Mouse (Mus musculus) limb, embryonic 14.5 days (tissue): ENCODE data around the gene Chaf1b. TPM values are rescaled to one million over a fixed set of nuclear protein-coding genes. Genes with fewer than 3 reads are reported as not detected.

Experiments
- ATAC-seq: fragments of 200-750 bp; cut with Nextera tagmentation; 2 replicates; pipeline ENCODE4 v1.8.0; 2017; ENCODE audit warnings: low read depth, moderate number of reproducible peaks, moderate TSS enrichment; ENCODE audit not compliant: low FRiP score
- DNase-seq: peaks from one replicate; pipeline ENCODE4 v3.0.0-alpha.2; 2015; ENCODE audit warnings: low spot score
- H3K27ac ChIP-seq: fragments of 300-500 bp; sonication (generic); replicated peaks from 2 replicates; pipeline ENCODE4 v1.5.1; 2014; ENCODE audit warnings: low read depth, mild to moderate bottlenecking, low read length, moderate library complexity, mixed read lengths
- H3K27me3 ChIP-seq: fragments of 300-500 bp; sonication (generic); 2 replicates; pipeline ENCODE4 v1.6.1; 2014; ENCODE audit warnings: low read length, mixed read lengths; ENCODE audit not compliant: control insufficient read depth, insufficient read depth
- H3K36me3 ChIP-seq: fragments of 300-500 bp; sonication (generic); 2 replicates; pipeline ENCODE4 v1.6.1; 2014; ENCODE audit warnings: mild to moderate bottlenecking, low read length, moderate library complexity, mixed read lengths; ENCODE audit not compliant: control insufficient read depth, insufficient read depth
- H3K4me1 ChIP-seq: fragments of 300-500 bp; sonication (generic); 2 replicates; pipeline ENCODE4 v1.6.1; 2014; ENCODE audit warnings: antibody characterized with exemption, low read length, mixed read lengths; ENCODE audit not compliant: control insufficient read depth, insufficient read depth
- H3K4me2 ChIP-seq: fragments of 300-500 bp; sonication (generic); replicated peaks from 2 replicates; pipeline ENCODE4 v1.6.1; 2014; ENCODE audit warnings: low read depth, mild to moderate bottlenecking, low read length, moderate library complexity; ENCODE audit not compliant: severe bottlenecking
- H3K4me3 ChIP-seq: fragments of 300-500 bp; sonication (generic); replicated peaks from 2 replicates; pipeline ENCODE4 v1.5.1; 2014; ENCODE audit warnings: low read length
- H3K9ac ChIP-seq: fragments of 300-500 bp; sonication (generic); 2 replicates; pipeline ENCODE4 v1.6.1; 2014; ENCODE audit warnings: mild to moderate bottlenecking, low read depth, low read length, moderate library complexity; ENCODE audit not compliant: severe bottlenecking
- H3K9me3 ChIP-seq: fragments of 300-500 bp; sonication (generic); 2 replicates; pipeline ENCODE4 v1.6.1; 2016; ENCODE audit warnings: low read length; ENCODE audit not compliant: control insufficient read depth
- POLR2A ChIP-seq: fragments of 200-500 bp; IDR thresholded peaks from 2 replicates; pipeline ENCODE4 v1.8.0; 2012; ENCODE audit warnings: inconsistent platforms, mild to moderate bottlenecking, moderate library complexity, borderline replicate concordance; ENCODE audit not compliant: insufficient read depth, insufficient read length; ENCODE audit errors: extremely low read depth
- WGBS: fragments of 180-500 bp; shearing (Covaris S2); extraction: QIAGEN DNeasy Blood & Tissue Kit; methylation state at CpG from one replicate; pipeline ENCODE4 v1.1.7; 2014; 5-methylcytosine and 5-hydroxymethylcytosine counted together
- polyA plus RNA-seq, 2 experiments: library from polyadenylated mRNA; depleted of rRNA in 1 of 2; stranded (reverse) in 1 of 2; unstranded in 1 of 2; fragments of >200 nt; fragmentation: Nextera tagmentation in 1 of 2; extraction: Ambion mirVana in 1 of 2; gene quantifications; 2 replicates each; pipeline versions ENCODE4 v1.2.1 to v1.2.3; 2012 to 2014

Gene Chaf1b
- polyA plus RNA-seq, 2 experiments, result 43.2 to 66.3 TPM

DNA sequence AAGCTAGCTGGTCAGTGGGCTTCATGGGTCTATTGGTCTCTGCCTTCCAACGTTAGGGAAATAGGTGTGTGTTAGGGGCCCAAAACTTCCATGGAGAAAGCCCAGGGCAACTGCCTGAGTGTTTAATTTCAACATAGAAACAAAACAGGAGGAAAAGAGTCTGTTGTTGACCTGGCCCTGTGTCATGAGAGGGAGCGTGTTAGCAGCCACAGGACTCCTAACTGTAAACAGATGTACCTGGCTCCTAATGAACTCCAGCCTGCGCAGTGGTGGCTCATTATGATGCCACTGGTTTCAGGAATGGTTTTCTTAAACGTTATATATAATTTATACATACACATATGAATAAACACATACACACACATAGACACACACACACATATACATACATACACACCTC, 56.3 kb downstream of the Chaf1b start:
- H3K27ac ChIP-seq, result no peak overlapping the region
- WGBS, result 8% methylated on average over 4 of the region's 4 CpGs
- TF ChIP-seq POLR2A, result no peak

DNA sequence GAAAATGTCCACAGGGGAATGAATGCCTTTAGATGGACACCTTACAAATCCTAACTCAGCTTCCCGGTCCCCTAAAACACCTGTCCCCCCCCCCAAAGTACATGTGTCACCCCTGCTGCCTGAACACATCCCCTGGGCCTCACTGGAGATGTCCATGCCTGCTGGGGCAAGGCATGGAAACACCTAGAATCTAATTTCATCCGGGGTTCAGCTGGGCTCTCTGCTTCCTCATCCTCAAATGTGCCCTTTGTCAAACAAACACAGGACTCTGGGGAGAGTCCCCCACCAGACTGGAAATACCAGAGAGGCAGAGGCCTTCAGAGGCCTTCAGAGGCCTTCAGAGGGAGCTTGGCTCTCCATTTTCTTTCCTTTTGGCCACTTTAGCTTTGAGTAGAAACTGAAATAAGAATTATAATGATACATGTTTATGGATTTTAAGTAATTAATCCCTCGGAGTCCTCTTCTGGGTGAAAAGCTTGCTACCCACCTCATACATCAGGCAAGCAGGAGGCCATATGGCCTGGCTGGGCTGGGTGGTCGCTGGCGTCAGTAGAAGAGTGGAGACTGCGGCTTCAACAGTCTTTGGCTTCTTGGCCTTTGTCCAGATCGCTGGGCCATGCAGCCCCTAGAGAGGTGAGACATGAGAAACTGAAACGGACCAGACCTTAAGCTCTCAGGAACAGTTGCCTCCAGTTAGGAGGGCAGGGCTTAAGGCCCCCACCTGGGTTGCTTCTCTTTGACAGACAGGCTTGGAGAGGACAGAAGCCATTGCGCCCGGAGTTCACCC, 58.3 kb downstream of the Chaf1b start:
- no peak for DNase-seq
- Histone ChIP-seq H3K9me3 (no peaks in the 10 kb centered on the region), H3K36me3 (no peaks in the 10 kb centered on the region), H3K9ac (no peak overlapping the region), H3K4me3 (no peak overlapping the region), H3K4me2 (no peak overlapping the region), H3K27ac (no peak overlapping the region), H3K27me3 (0 out of 2 replicates have a peak, but pooled peaks cover 5% of the 10 kb centered on the region), H3K4me1 (peaks cover 8% of the 10 kb centered on the region; the same call in 1 of the 2 replicates)
- TF ChIP-seq POLR2A, result no peak
- 65% methylated on average over 10 of the region's 10 CpGs for WGBS
- ATAC-seq, result no peak

More for the DNA sequence above, 56.3 kb downstream of the Chaf1b start:
- Histone ChIP-seq H3K9me3 (no peaks in the 10 kb centered on the region), H3K4me3 (no peak overlapping the region), H3K4me1 (peaks cover 11% of the 10 kb centered on the region; the same call in 1 of the 2 replicates), H3K4me2 (no peak overlapping the region), H3K36me3 (no peaks in the 10 kb centered on the region), H3K9ac (no peak overlapping the region), H3K27me3 (peaks cover 4% of the 10 kb centered on the region; the same call in 1 of the 2 replicates)
- no peak for DNase-seq
- no peak for ATAC-seq

- no peak overlapping the region for H3K9ac ChIP-seq
- ATAC-seq (no peak), DNase-seq (no peak)
- 85% methylated on average over 10 of the region's 10 CpGs for WGBS
- no peaks in the 10 kb centered on the region for H3K9me3 ChIP-seq
- H3K36me3 ChIP-seq, result no peaks in the 10 kb centered on the region
- no peak overlapping the region for H3K4me3 ChIP-seq
- H3K27me3 ChIP-seq, result 0 out of 2 replicates have a peak, but pooled peaks cover 5% of the 10 kb centered on the region
- H3K4me2 ChIP-seq, result no peak overlapping the region
- TF ChIP-seq POLR2A, result no peak
- peaks cover 12% of the 10 kb centered on the region; the same call in 1 of the 2 replicates for H3K4me1 ChIP-seq
- H3K27ac ChIP-seq, result no peak overlapping the region
Observed at GRCm38 (mm10) chr16:93942796-93943502, 59.2 kb downstream of the Chaf1b start.

GRCm38 (mm10) chr16:93944301-93944700, 60.6 kb downstream of the Chaf1b start:
- Histone ChIP-seq H3K4me3 (no peak overlapping the region), H3K36me3 (no peaks in the 10 kb centered on the region), H3K27ac (no peak overlapping the region), H3K9ac (no peak overlapping the region), H3K27me3 (0 out of 2 replicates have a peak, but pooled peaks cover 5% of the 10 kb centered on the region), H3K4me2 (no peak overlapping the region), H3K4me1 (peaks cover 10% of the 10 kb centered on the region; the same call in 1 of the 2 replicates), H3K9me3 (no peaks in the 10 kb centered on the region)
- DNase-seq (no peak), ATAC-seq (no peak)
- 74% methylated on average over 6 of the region's 6 CpGs for WGBS
- TF ChIP-seq POLR2A, result no peak

DNA sequence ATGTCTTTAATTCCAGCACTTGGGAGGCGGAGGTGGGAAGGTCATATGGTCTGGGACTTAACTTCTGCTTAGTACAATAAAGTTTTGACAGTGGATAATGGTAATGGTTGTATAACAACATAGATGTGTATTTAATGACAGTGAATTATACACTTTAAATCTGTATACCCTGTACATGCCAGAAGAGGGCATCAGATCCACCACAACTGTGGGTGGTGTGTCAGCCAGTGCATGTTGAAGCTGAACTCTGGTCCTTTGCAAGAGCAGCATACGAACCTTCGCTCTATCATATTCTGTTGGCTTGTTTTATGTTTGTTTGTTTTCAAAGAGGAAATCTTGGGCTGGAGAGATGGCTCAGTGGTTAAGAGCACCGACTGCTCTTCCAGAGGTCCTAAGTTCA, 63.7 kb downstream of the Chaf1b start:
- H3K4me3 ChIP-seq, result no peak overlapping the region
- WGBS, result 88% methylated on average over 4 of the region's 4 CpGs

More for the DNA sequence above, 63.7 kb downstream of the Chaf1b start:
- no peak for DNase-seq
- Histone ChIP-seq H3K9me3 (no peaks in the 10 kb centered on the region), H3K27ac (no peak overlapping the region), H3K4me1 (peaks cover 3% of the 10 kb centered on the region; the same call in 1 of the 2 replicates), H3K4me2 (no peak overlapping the region), H3K36me3 (no peaks in the 10 kb centered on the region), H3K27me3 (0 out of 2 replicates have a peak, but pooled peaks cover 8% of the 10 kb centered on the region), H3K9ac (no peak overlapping the region)
- TF ChIP-seq POLR2A, result no peak
- no peak for ATAC-seq

Other genes with a start within 250 kb of the Chaf1b start
- gene Cbr3, start 200.7 kb upstream of the Chaf1b start, polyA plus RNA-seq (2012; rRNA removed), result 7.8 and 8.1 TPM in 2 replicates
- 9.1 and 11.7 TPM in 2 replicates for gene Cbr3, start 200.7 kb upstream of the Chaf1b start, polyA plus RNA-seq (2014; fragmentation: Nextera tagmentation; extraction: Ambion mirVana)
- gene Dop1b, start 172.0 kb upstream of the Chaf1b start, polyA plus RNA-seq (2012; rRNA removed), result 18.9 and 21.3 TPM in 2 replicates
- 13.0 and 13.8 TPM in 2 replicates for gene Dop1b, start 172.0 kb upstream of the Chaf1b start, polyA plus RNA-seq (2014; fragmentation: Nextera tagmentation; extraction: Ambion mirVana)
- 26.4 and 32.5 TPM in 2 replicates for gene Morc3, start 51.8 kb upstream of the Chaf1b start, polyA plus RNA-seq (2012; rRNA removed)
- 29.3 and 32.0 TPM in 2 replicates for gene Morc3, start 51.8 kb upstream of the Chaf1b start, polyA plus RNA-seq (2014; fragmentation: Nextera tagmentation; extraction: Ambion mirVana)
- gene Cldn14, start 124.9 kb downstream of the Chaf1b start, polyA plus RNA-seq (2012; rRNA removed), result not detected in 2 replicates
- gene Cldn14, start 124.9 kb downstream of the Chaf1b start, polyA plus RNA-seq (2014; fragmentation: Nextera tagmentation; extraction: Ambion mirVana), result not detected in 2 replicates
- 5.9 and 7.0 TPM in 2 replicates for gene Sim2, start 201.0 kb downstream of the Chaf1b start, polyA plus RNA-seq (2012; rRNA removed)
- 0.97 and 1.4 TPM in 2 replicates for gene Sim2, start 201.0 kb downstream of the Chaf1b start, polyA plus RNA-seq (2014; fragmentation: Nextera tagmentation; extraction: Ambion mirVana)